Comparison of ENCODE assay signal across 11 mouse cellular contexts in genomic region chr15:103035548-103035881, GRCm38 (mm10). TPM values are rescaled to one million over a fixed set of nuclear protein-coding genes. Genes with fewer than 3 reads are reported as not detected.
DNase-seq lines count a peak whose midpoint lies in the region; ATAC-seq and TF ChIP-seq lines count a peak whose summit lies in the region.
"Had no signal": no experiment of that assay in that cellular context is flagged by ENCODE, and none has a peak within 500 bp of the region (broad histone marks: within the 10 kb centered on the region; RNA-seq: fewer than 3 reads in every experiment).

No protein-coding gene starts in this region.

- dilution Hi-C loops in CH12.LX (cut with MboI; ENCODE audit: extremely low pct_ligation_motif_present, extremely low pct_unique_long_range_greater_than_20kb, low sequenced_read_pairs), result no loop called here

- peaks cover 99% of the 10 kb centered on the region for H3K27me3 ChIP-seq in heart, embryonic 13.5 days (replicated peaks)
- no peaks in the 10 kb centered on the region for H3K27me3 ChIP-seq in CH12.LX (replicated peaks)
- peaks cover 99% of the 10 kb centered on the region for H3K27me3 ChIP-seq in limb, embryonic 13.5 days

- no peak overlapping the region for H3K9ac ChIP-seq in heart, embryonic 13.5 days
- H3K9ac ChIP-seq in CH12.LX (ENCODE audit: insufficient read depth, low read depth), result peak overlapping the region; percentile 90
- H3K9ac ChIP-seq in limb, embryonic 13.5 days, result no peak overlapping the region
- H3K9ac ChIP-seq: midbrain, embryonic 13.5 days had no signal

- no peak overlapping the region for H3K27ac ChIP-seq in heart, embryonic 13.5 days (replicated peaks)
- H3K27ac ChIP-seq in CH12.LX (ENCODE audit: insufficient read depth, low read depth), result no peak overlapping the region
- H3K27ac ChIP-seq in embryonic fibroblast, embryonic 13.5 days (ENCODE audit: insufficient read depth, low read length), result no peak overlapping the region
- H3K27ac ChIP-seq in limb, embryonic 13.5 days, result no peak overlapping the region
- H3K27ac ChIP-seq: midbrain, embryonic 13.5 days had no signal

- TF ChIP-seq RAD21 in CH12.LX (IDR thresholded peaks at IDR 0.05; ENCODE audit: low read depth, low read length), result no peak

- intact Hi-C loops in heart, postnatal 36 days (cut with DNase I), result no loop called here
- intact Hi-C loops in gastrocnemius, postnatal 36 days (cut with DNase I), result no loop called here

- TF ChIP-seq POLR2A in CH12.LX (IDR thresholded peaks at IDR 0.05; ENCODE audit: low read depth, low read length), result 0 out of 2 replicates have a peak, but pooled peaks have one; percentile 14
- TF ChIP-seq POLR2A in embryonic fibroblast, embryonic 13.5 days (IDR thresholded peaks at IDR 0.05; ENCODE audit: low read depth, low read length), result no peak

- no peak for DNase-seq in heart, postnatal 36 days
- peak; percentile 24 for DNase-seq in CH12.LX (ENCODE audit: extremely low read depth)
- DNase-seq in adrenal gland, postnatal 25 days, result no peak
- DNase-seq in gastrocnemius, postnatal 36 days, result no peak
- DNase-seq in retina, embryonic 14.5 days (ENCODE audit: low spot score), result no peak
- DNase-seq: kidney, postnatal 14 days; left cerebral cortex, postnatal 4 days had no signal

- H3K4me1 ChIP-seq in heart, embryonic 13.5 days, result peaks cover 4% of the 10 kb centered on the region
- peaks cover 0 to 64% of the 10 kb centered on the region in 2 experiments; a peak in 2 of 4 replicates for H3K4me1 ChIP-seq in CH12.LX (ENCODE audit: control insufficient read depth in 1 of 2, insufficient read depth in 2 of 2)
- peaks cover 5% of the 10 kb centered on the region for H3K4me1 ChIP-seq in embryonic fibroblast, embryonic 13.5 days (ENCODE audit: control insufficient read depth, insufficient read depth, low read length)
- peaks cover 25% of the 10 kb centered on the region for H3K4me1 ChIP-seq in limb, embryonic 13.5 days

- TF ChIP-seq EP300 in CH12.LX (IDR thresholded peaks at IDR 0.05; ENCODE audit: low read length), result no peak

- in situ Hi-C loops in CH12.LX (cut with MboI; ENCODE audit: low pct_ligation_motif_present, low pct_unique_long_range_greater_than_20kb, low sequenced_read_pairs), result no loop called here

- no peaks in the 10 kb centered on the region for H3K36me3 ChIP-seq in heart, embryonic 13.5 days
- H3K36me3 ChIP-seq in CH12.LX (replicated peaks in 1 of 2; ENCODE audit: control insufficient read depth in 1 of 2, insufficient read depth in 1 of 2, low read length in 1 of 2), result peaks cover 0 to 23% of the 10 kb centered on the region in 2 experiments
- H3K36me3 ChIP-seq in limb, embryonic 13.5 days, result no peaks in the 10 kb centered on the region
- H3K36me3 ChIP-seq: midbrain, embryonic 13.5 days had no signal

- 1% methylated on average over 14 of the region's 14 CpGs for WGBS in heart, embryonic 13.5 days
- 5% methylated on average over 14 of the region's 14 CpGs for WGBS in limb, embryonic 13.5 days

- peaks cover 5% of the 10 kb centered on the region for H3K79me2 ChIP-seq in CH12.LX (replicated peaks; ENCODE audit: control insufficient read depth, extremely low read depth, insufficient read depth, poor library complexity, severe bottlenecking)

- peak overlapping the region; percentile 62 for H3K4me2 ChIP-seq in heart, embryonic 13.5 days
- peak overlapping the region; percentile 86; the same call in 1 of the 2 replicates for H3K4me2 ChIP-seq in CH12.LX (ENCODE audit: insufficient read depth, low read depth, poor library complexity, severe bottlenecking)
- peak overlapping the region; percentile 61 for H3K4me2 ChIP-seq in limb, embryonic 13.5 days (replicated peaks)
- H3K4me2 ChIP-seq: midbrain, embryonic 13.5 days had no signal

- no peak for ATAC-seq in heart, embryonic 13.5 days (ENCODE audit: extremely low read depth, insufficient number of reproducible peaks, low FRiP score, low TSS enrichment)
- ATAC-seq in limb, embryonic 13.5 days (ENCODE audit: low FRiP score, low read depth), result no peak
- ATAC-seq: midbrain, embryonic 13.5 days had no signal

- no peak for TF ChIP-seq CTCF in CH12.LX (conservative IDR thresholded peaks at IDR 0.05 in 1 of 2, IDR thresholded peaks at IDR 0.05 in 1 of 2; ENCODE audit: low read depth in 2 of 2, low read length in 2 of 2)
- TF ChIP-seq CTCF in embryonic fibroblast, embryonic 13.5 days (IDR thresholded peaks at IDR 0.05; ENCODE audit: borderline replicate concordance, insufficient read depth, low read length), result no peak

- peak overlapping the region; percentile 46 for H3K4me3 ChIP-seq in heart, embryonic 13.5 days
- peak overlapping the region; percentile 81 to 100 (median 85) for H3K4me3 ChIP-seq in CH12.LX (replicated peaks in 1 of 3; ENCODE audit: low read depth in 2 of 3, low read length in 2 of 3, poor library complexity in 1 of 3)
- H3K4me3 ChIP-seq in embryonic fibroblast, embryonic 13.5 days (ENCODE audit: insufficient read depth, low read length), result peak overlapping the region; percentile 36
- peak overlapping the region; percentile 39 for H3K4me3 ChIP-seq in limb, embryonic 13.5 days

- no peaks in the 10 kb centered on the region for H3K9me3 ChIP-seq in heart, embryonic 13.5 days
- H3K9me3 ChIP-seq in CH12.LX (replicated peaks; ENCODE audit: low read length), result no peaks in the 10 kb centered on the region
- H3K9me3 ChIP-seq in limb, embryonic 13.5 days, result no peaks in the 10 kb centered on the region
- H3K9me3 ChIP-seq: midbrain, embryonic 13.5 days had no signal

TF ChIP-seq in CH12.LX, 34 proteins besides CTCF, POLR2A, EP300 and RAD21:
- no peak for TF ChIP-seq ZKSCAN1 (IDR thresholded peaks at IDR 0.05; ENCODE audit: borderline replicate concordance, low read depth, low read length)
- 0 out of 2 replicates have a peak, but pooled peaks have one; percentile 14 for TF ChIP-seq TCF12 (IDR thresholded peaks at IDR 0.05; ENCODE audit: low read depth, low read length)
- peak; percentile 82; the same call in 1 of the 2 replicates for TF ChIP-seq CHD1 (IDR thresholded peaks at IDR 0.05; ENCODE audit: low read depth, low read length)
- TF ChIP-seq CHD2 (IDR thresholded peaks at IDR 0.05; ENCODE audit: low read length), result peak; percentile 70
- 0 out of 2 replicates have a peak, but pooled peaks have one; percentile 75 for TF ChIP-seq UBTF (IDR thresholded peaks at IDR 0.05; ENCODE audit: low read depth, low read length)
TF ChIP-seq in CH12.LX: peak in this region for 4.

RNA-seq across cellular contexts. Expression of gene Hoxc4, which starts 16.8 kb away (rescaled TPM):
- 0.39 and 0.98 TPM in 2 replicates for polyA plus RNA-seq in heart, embryonic 13.5 days (2015; fragmentation: Nextera tagmentation; extraction: Ambion mirVana)
- total RNA-seq in heart, postnatal 36 days (2021), result not detected
- total RNA-seq in CH12.LX (2012; rRNA removed) (5.7 and 7.8 TPM in 2 replicates), CH12.LX (2014; rRNA removed) (8.6 and 10.4 TPM in 2 replicates)
- 31.7 and 37.0 TPM in 2 replicates for polyA plus RNA-seq in CH12.LX (2012; ENCODE audit: insufficient read length, low read depth)
- polyA plus RNA-seq in embryonic fibroblast, embryonic 13.5 days (2011; ENCODE audit: insufficient read length, low read depth, missing spikeins), result 12.5 and 12.6 TPM in 2 replicates
- 4.8 and 4.9 TPM in 2 replicates for polyA plus RNA-seq in limb, embryonic 13.5 days (2015; fragmentation: Nextera tagmentation; extraction: Ambion mirVana)
- total RNA-seq in adrenal gland, postnatal 25 days (2021), result 7.3 and 8.4 TPM in 2 replicates
- total RNA-seq in gastrocnemius, postnatal 36 days (2021), result 1 to 10 TPM; 4.1 to 4.2 TPM
- total RNA-seq: left cerebral cortex, postnatal 4 days had no signal

RNA-seq across cellular contexts. Expression of gene Hoxc6, which starts 37.5 kb away (rescaled TPM):
- polyA plus RNA-seq in heart, embryonic 13.5 days (2015; fragmentation: Nextera tagmentation; extraction: Ambion mirVana), result 0.22 and 0.25 TPM in 2 replicates
- total RNA-seq in heart, postnatal 36 days (2021), result under 1 TPM in 1 of 2 experiments, not detected in 1; 0.25 TPM
- total RNA-seq in CH12.LX (2012; rRNA removed) (0.42 and 0.76 TPM in 2 replicates), CH12.LX (2014; rRNA removed) (0.59 and 0.79 TPM in 2 replicates)
- polyA plus RNA-seq in CH12.LX (2012; ENCODE audit: insufficient read length, low read depth), result 2.9 and 4.5 TPM in 2 replicates
- 42.6 and 61.8 TPM in 2 replicates for polyA plus RNA-seq in embryonic fibroblast, embryonic 13.5 days (2011; ENCODE audit: insufficient read length, low read depth, missing spikeins)
- 2.5 and 2.8 TPM in 2 replicates for polyA plus RNA-seq in limb, embryonic 13.5 days (2015; fragmentation: Nextera tagmentation; extraction: Ambion mirVana)
- 59.4 and 68.1 TPM in 2 replicates for total RNA-seq in adrenal gland, postnatal 25 days (2021)
- total RNA-seq in gastrocnemius, postnatal 36 days (2021), result 1 to 10 TPM; 6.8 to 7.0 TPM
- total RNA-seq: left cerebral cortex, postnatal 4 days had no signal
- polyA plus RNA-seq: midbrain, embryonic 13.5 days had no signal

RNA-seq across cellular contexts. Expression of gene Hoxc8, which starts 45.1 kb away (rescaled TPM):
- 0.06 TPM in 1 of 2 replicates, not detected in the other for polyA plus RNA-seq in heart, embryonic 13.5 days (2015; fragmentation: Nextera tagmentation; extraction: Ambion mirVana)
- not detected for total RNA-seq in heart, postnatal 36 days (2021)
- total RNA-seq in CH12.LX (2012; rRNA removed), result not detected in 2 replicates
- not detected in 2 replicates for total RNA-seq in CH12.LX (2014; rRNA removed)
- not detected in 2 replicates for polyA plus RNA-seq in CH12.LX (2012; ENCODE audit: insufficient read length, low read depth)
- 28.5 and 45.5 TPM in 2 replicates for polyA plus RNA-seq in embryonic fibroblast, embryonic 13.5 days (2011; ENCODE audit: insufficient read length, low read depth, missing spikeins)
- 2.7 and 3.0 TPM in 2 replicates for polyA plus RNA-seq in limb, embryonic 13.5 days (2015; fragmentation: Nextera tagmentation; extraction: Ambion mirVana)
- 21.5 and 26.7 TPM in 2 replicates for total RNA-seq in adrenal gland, postnatal 25 days (2021)
- total RNA-seq in gastrocnemius, postnatal 36 days (2021), result 1 to 10 TPM; 1.5 to 2.0 TPM
- total RNA-seq: left cerebral cortex, postnatal 4 days had no signal
- polyA plus RNA-seq: midbrain, embryonic 13.5 days had no signal

RNA-seq across cellular contexts. Expression of gene Hoxc9, which starts 59.3 kb away (rescaled TPM):
- not detected in 2 replicates for polyA plus RNA-seq in heart, embryonic 13.5 days (2015; fragmentation: Nextera tagmentation; extraction: Ambion mirVana)
- total RNA-seq in heart, postnatal 36 days (2021), result not detected
- total RNA-seq in CH12.LX (2012; rRNA removed) (not detected in 2 replicates), CH12.LX (2014; rRNA removed) (0.12 TPM in 1 of 2 replicates, not detected in the other)
- polyA plus RNA-seq in CH12.LX (2012; ENCODE audit: insufficient read length, low read depth), result 0.20 and 0.26 TPM in 2 replicates
- 4.9 and 6.2 TPM in 2 replicates for polyA plus RNA-seq in embryonic fibroblast, embryonic 13.5 days (2011; ENCODE audit: insufficient read length, low read depth, missing spikeins)
- 1.7 and 2.1 TPM in 2 replicates for polyA plus RNA-seq in limb, embryonic 13.5 days (2015; fragmentation: Nextera tagmentation; extraction: Ambion mirVana)
- total RNA-seq in adrenal gland, postnatal 25 days (2021), result 0.85 and 1.5 TPM in 2 replicates
- 1 to 10 TPM; 5.0 to 5.5 TPM for total RNA-seq in gastrocnemius, postnatal 36 days (2021)
- total RNA-seq: left cerebral cortex, postnatal 4 days had no signal
- polyA plus RNA-seq: midbrain, embryonic 13.5 days had no signal

Comparison
In these comparisons a context has a peak if more than half of its experiments do, and no peak if none do; other contexts are left out.
1. RNA of gene Hoxc6, which starts 37.5 kb away (total RNA-seq): 59.4 to 68.1 TPM in adrenal gland, postnatal 25 days and 6.8 to 7.0 TPM in gastrocnemius, postnatal 36 days; 0.42 to 0.79 TPM in CH12.LX and 0.25 TPM in heart, postnatal 36 days; every median in the first group is over 4 times any median in the second.
2. Peak in every context shown above with its lines, with median percentiles within 50 percentile points of each other: H3K4me2 ChIP-seq and H3K4me3 ChIP-seq.